Mouse (Mus musculus): ENCODE measurements around the gene Cish. TPM values are rescaled to one million over a fixed set of nuclear protein-coding genes. Genes with fewer than 3 reads are reported as not detected.

Gene Cish
- polyA plus RNA-seq, 1 experiment from 2014 or later = 18.7 TPM

GRCm38 (mm10) chr9:107307886-107308285 is 12.1 kb downstream of the Cish start:
- H3K9me3 ChIP-seq = no peaks in the 10 kb centered on the region
- peak overlapping the region; percentile 90 for H3K27ac ChIP-seq (replicated peaks)
- WGBS = 27% methylated on average over 12 of the region's 12 CpGs
- peaks cover 52% of the 10 kb centered on the region for H3K4me1 ChIP-seq
- no peaks in the 10 kb centered on the region for H3K36me3 ChIP-seq
- peak; percentile 42; the same call in 1 of the 2 replicates for ATAC-seq (ENCODE audit: extremely low read depth, insufficient number of reproducible peaks, low FRiP score, low TSS enrichment)
- no peaks in the 10 kb centered on the region for H3K27me3 ChIP-seq (replicated peaks)
- H3K4me2 ChIP-seq = peak overlapping the region; percentile 40
- H3K4me3 ChIP-seq = no peak overlapping the region
- H3K9ac ChIP-seq = peak overlapping the region; percentile 72

- ATAC-seq (ENCODE audit: extremely low read depth, insufficient number of reproducible peaks, low FRiP score, low TSS enrichment) = no peak
- no peaks in the 10 kb centered on the region for H3K36me3 ChIP-seq
- 86% methylated on average over 9 of the region's 9 CpGs for WGBS
- peak overlapping the region; percentile 72 for H3K9ac ChIP-seq
- no peaks in the 10 kb centered on the region for H3K27me3 ChIP-seq (replicated peaks)
- H3K4me1 ChIP-seq = peaks cover 51% of the 10 kb centered on the region
- H3K27ac ChIP-seq (replicated peaks) = peak overlapping the region; percentile 90
- peak overlapping the region; percentile 40; the same call in 1 of the 2 replicates for H3K4me2 ChIP-seq
- no peak overlapping the region for H3K4me3 ChIP-seq
- H3K9me3 ChIP-seq = no peaks in the 10 kb centered on the region
Observed at GRCm38 (mm10) chr9:107308346-107309000, 12.6 kb downstream of the Cish start.

DNA sequence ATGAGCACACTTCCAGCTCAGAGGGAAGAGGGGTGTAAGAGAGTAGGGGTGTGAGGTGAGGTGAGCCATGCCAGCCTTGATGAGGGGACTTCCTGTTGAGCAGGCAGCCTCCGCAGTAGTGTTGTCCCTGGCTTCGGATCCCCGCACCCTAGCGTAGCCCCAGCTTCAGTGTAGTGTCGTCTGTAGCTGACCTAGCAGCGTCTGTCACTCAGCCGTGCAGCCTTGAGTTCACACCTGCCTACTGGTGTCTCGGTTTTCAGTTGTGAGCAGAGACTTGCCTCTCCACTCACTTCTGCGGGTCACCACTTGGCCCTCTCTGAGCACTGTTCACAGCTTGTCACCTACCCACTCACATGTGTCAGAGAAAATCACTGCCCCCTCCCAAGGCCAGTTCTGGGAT is 13.3 kb downstream of the Cish start:
- Histone ChIP-seq H3K4me1 (peaks cover 52% of the 10 kb centered on the region), H3K9ac (no peak overlapping the region), H3K4me2 (no peak overlapping the region), H3K9me3 (no peaks in the 10 kb centered on the region), H3K27ac (replicated peaks) (0 out of 2 replicates have a peak overlapping the region, but pooled peaks have one; percentile 8), H3K27me3 (replicated peaks) (no peaks in the 10 kb centered on the region), H3K4me3 (no peak overlapping the region), H3K36me3 (no peaks in the 10 kb centered on the region)
- ATAC-seq (ENCODE audit: extremely low read depth, insufficient number of reproducible peaks, low FRiP score, low TSS enrichment) = no peak
- WGBS = 58% methylated on average over 9 of the region's 9 CpGs

GRCm38 (mm10) chr9:107309600-107309999 is 13.8 kb downstream of the Cish start:
- WGBS = 50% methylated on average over 5 of the region's 5 CpGs

DNA sequence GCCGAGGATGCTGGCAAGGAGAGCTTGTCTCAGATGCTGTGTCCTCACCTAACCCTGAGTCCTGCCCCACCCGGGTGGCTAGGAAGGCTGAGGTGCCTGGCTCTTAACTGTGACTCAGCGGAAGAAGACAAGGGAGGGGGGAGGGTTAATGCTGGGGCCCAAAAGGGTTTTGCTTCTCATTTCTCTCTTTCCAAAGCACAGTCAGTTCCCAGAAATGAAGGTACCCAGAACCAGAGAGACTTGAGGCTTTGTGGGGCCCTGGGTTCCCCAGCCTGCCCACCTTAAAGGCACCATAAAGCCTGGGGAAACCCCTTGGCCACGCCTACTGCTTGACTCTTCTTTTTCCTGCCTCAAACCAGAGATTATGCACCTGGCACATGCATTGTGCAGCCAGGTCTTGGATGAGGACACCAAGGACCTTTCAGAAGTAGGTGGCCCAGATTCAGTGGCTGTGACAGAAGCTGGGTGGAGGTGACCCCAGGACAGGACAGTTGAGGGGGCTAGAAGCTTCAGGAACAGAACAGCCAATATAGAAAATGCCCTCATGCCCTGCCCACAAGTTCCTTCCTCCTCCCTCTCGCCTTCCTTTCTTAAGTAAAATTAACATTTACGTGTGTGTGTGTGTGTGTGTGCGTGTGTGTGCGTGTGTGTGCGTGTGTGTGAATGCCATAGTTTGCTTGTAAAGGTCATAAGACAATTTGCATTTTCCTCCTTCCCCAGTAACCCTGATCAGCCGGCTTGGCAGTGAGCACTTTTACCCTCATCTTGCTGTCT is 17.2 kb downstream of the Cish start:
- Histone ChIP-seq H3K9me3 (no peaks in the 10 kb centered on the region), H3K9ac (no peak overlapping the region; the same call in 1 of the 2 replicates), H3K4me3 (no peak overlapping the region), H3K36me3 (no peaks in the 10 kb centered on the region), H3K4me1 (peaks cover 26% of the 10 kb centered on the region), H3K27ac (replicated peaks) (no peak overlapping the region), H3K27me3 (replicated peaks) (no peaks in the 10 kb centered on the region), H3K4me2 (no peak overlapping the region; the same call in 1 of the 2 replicates)
- ATAC-seq (ENCODE audit: extremely low read depth, insufficient number of reproducible peaks, low FRiP score, low TSS enrichment) = no peak
- 55% methylated on average over 10 of the region's 10 CpGs for WGBS

More at GRCm38 (mm10) chr9:107309600-107309999, 13.8 kb downstream of the Cish start:
- Histone ChIP-seq H3K4me3 (no peak overlapping the region), H3K27me3 (replicated peaks) (no peaks in the 10 kb centered on the region), H3K9me3 (no peaks in the 10 kb centered on the region), H3K9ac (no peak overlapping the region), H3K36me3 (no peaks in the 10 kb centered on the region), H3K27ac (replicated peaks) (0 out of 2 replicates have a peak overlapping the region, but pooled peaks have one; percentile 1), H3K4me2 (no peak overlapping the region), H3K4me1 (peaks cover 52% of the 10 kb centered on the region)
- no peak for ATAC-seq (ENCODE audit: extremely low read depth, insufficient number of reproducible peaks, low FRiP score, low TSS enrichment)

- H3K9ac ChIP-seq = no peak overlapping the region
- no peak for ATAC-seq (ENCODE audit: extremely low read depth, insufficient number of reproducible peaks, low FRiP score, low TSS enrichment)
- peaks cover 17% of the 10 kb centered on the region for H3K4me1 ChIP-seq
- 55% methylated on average over 3 of the region's 3 CpGs for WGBS
- no peak overlapping the region for H3K4me3 ChIP-seq
- H3K36me3 ChIP-seq = no peaks in the 10 kb centered on the region
- H3K9me3 ChIP-seq = no peaks in the 10 kb centered on the region
- H3K4me2 ChIP-seq = no peak overlapping the region
- H3K27ac ChIP-seq (replicated peaks) = no peak overlapping the region
- H3K27me3 ChIP-seq (replicated peaks) = no peaks in the 10 kb centered on the region
Observed at GRCm38 (mm10) chr9:107313926-107314325, 18.1 kb downstream of the Cish start.

DNA sequence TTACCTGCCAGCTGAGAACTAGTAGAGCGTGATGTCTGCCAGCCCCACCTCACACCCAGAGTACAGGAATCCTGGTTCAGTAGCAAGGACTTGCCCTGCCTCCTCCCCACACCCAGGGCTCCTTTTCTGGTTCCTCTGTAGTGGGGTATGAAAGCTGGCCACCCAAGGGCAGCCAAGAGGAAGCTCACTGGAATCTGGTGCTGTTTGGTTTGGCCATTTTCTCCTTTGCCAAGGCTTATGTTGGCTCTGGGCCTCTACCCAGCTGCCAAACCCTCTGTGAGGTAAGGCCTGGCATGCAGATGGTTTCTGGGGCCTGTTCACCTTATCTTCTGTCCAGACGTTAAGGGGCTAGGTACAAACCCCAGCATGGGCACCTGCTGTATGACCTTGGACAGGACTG is 20.0 kb downstream of the Cish start:
- no peak overlapping the region for H3K4me2 ChIP-seq
- H3K27ac ChIP-seq (replicated peaks) = no peak overlapping the region
- no peaks in the 10 kb centered on the region for H3K36me3 ChIP-seq
- peaks cover 14% of the 10 kb centered on the region for H3K4me1 ChIP-seq
- ATAC-seq (ENCODE audit: extremely low read depth, insufficient number of reproducible peaks, low FRiP score, low TSS enrichment) = no peak
- no peaks in the 10 kb centered on the region for H3K27me3 ChIP-seq (replicated peaks)
- WGBS = 69% methylated on average over 2 of the region's 2 CpGs
- H3K4me3 ChIP-seq = no peak overlapping the region
- H3K9me3 ChIP-seq = no peaks in the 10 kb centered on the region
- no peak overlapping the region for H3K9ac ChIP-seq

- H3K4me3 ChIP-seq = no peak overlapping the region
- no peak for ATAC-seq (ENCODE audit: extremely low read depth, insufficient number of reproducible peaks, low FRiP score, low TSS enrichment)
Observed at GRCm38 (mm10) chr9:107322461-107323050, 26.7 kb downstream of the Cish start.

GRCm38 (mm10) chr9:107323558-107323957 is 27.7 kb downstream of the Cish start:
- H3K9ac ChIP-seq = no peak overlapping the region
- no peaks in the 10 kb centered on the region for H3K27me3 ChIP-seq (replicated peaks)
- WGBS = 37% methylated on average over 6 of the region's 6 CpGs
- H3K4me2 ChIP-seq = no peak overlapping the region
- H3K4me1 ChIP-seq = peaks cover 39% of the 10 kb centered on the region
- no peaks in the 10 kb centered on the region for H3K9me3 ChIP-seq
- H3K4me3 ChIP-seq = no peak overlapping the region
- no peak for ATAC-seq (ENCODE audit: extremely low read depth, insufficient number of reproducible peaks, low FRiP score, low TSS enrichment)
- 0 out of 2 replicates have a peak, but pooled peaks cover 8% of the 10 kb centered on the region for H3K36me3 ChIP-seq
- H3K27ac ChIP-seq (replicated peaks) = peak overlapping the region; percentile 42

More at GRCm38 (mm10) chr9:107322461-107323050, 26.7 kb downstream of the Cish start:
- no peak overlapping the region for H3K9ac ChIP-seq
- no peaks in the 10 kb centered on the region for H3K27me3 ChIP-seq (replicated peaks)
- 67% methylated on average over 8 of the region's 8 CpGs for WGBS
- H3K36me3 ChIP-seq = no peaks in the 10 kb centered on the region
- peaks cover 36% of the 10 kb centered on the region for H3K4me1 ChIP-seq
- no peaks in the 10 kb centered on the region for H3K9me3 ChIP-seq
- no peak overlapping the region for H3K27ac ChIP-seq (replicated peaks)
- H3K4me2 ChIP-seq = no peak overlapping the region

DNA sequence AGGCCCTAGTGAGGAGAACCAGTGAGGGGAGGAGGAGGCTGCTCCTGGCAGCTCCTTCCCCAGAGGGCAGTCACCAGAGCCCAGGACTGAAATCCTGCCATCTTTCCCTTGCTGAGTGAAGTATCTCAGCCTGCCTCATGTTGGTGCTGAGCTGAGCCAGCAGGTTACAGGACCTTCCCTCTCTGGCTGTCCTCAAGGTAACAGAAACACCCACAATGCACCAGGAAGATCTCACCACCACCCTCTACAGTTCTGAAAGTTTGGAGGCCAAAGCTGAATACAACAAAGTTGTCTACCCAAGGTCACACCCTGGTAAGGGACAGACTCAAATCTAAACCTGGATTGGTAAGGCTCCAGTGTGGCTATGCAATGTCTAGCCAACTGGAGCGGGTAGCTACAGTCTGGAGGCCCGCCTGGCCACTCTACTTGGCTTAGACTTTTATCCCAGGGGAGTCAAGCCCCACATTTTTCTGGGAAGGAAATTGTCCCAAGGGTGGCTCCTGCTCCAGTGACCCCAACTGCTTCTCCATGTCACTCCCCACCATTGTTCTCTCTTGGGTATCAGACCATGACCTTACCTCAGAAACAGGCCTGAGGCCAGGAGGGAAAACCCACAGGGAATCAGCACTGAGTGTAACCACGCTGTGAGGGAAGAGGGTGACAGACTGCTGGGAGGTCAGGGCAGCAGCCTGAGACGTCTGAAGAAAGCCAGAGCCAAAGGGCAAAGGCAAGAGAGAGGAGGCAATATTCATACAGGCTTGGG is 29.2 kb downstream of the Cish start:
- Histone ChIP-seq H3K9me3 (no peaks in the 10 kb centered on the region), H3K27me3 (replicated peaks) (no peaks in the 10 kb centered on the region), H3K4me1 (peaks cover 39% of the 10 kb centered on the region), H3K36me3 (0 out of 2 replicates have a peak, but pooled peaks cover 8% of the 10 kb centered on the region), H3K4me3 (no peak overlapping the region), H3K9ac (no peak overlapping the region), H3K4me2 (no peak overlapping the region), H3K27ac (replicated peaks) (no peak overlapping the region)
- no peak for ATAC-seq (ENCODE audit: extremely low read depth, insufficient number of reproducible peaks, low FRiP score, low TSS enrichment)
- WGBS = 55% methylated on average over 4 of the region's 4 CpGs

DNA sequence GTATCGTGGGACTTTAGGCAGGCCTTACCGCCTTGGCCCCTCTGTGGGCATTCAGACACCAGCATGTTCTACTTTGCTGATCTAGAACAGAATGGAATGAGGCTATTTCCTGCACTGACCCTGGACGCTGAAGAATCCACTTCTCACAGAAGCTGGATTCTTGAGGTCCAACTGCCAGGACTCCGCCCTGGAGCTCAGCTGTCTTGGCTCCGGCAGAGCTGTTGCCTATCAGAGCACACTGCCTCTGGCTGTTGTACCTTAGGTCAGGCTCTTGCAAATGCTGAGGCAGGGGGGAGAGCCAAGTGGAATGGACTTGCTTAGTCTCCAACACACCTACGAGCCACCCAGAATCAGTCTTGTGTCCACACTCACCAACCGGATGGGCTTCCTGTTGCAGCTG is 30.1 kb downstream of the Cish start:
- WGBS = 71% methylated on average over 7 of the region's 7 CpGs
- Histone ChIP-seq H3K36me3 (0 out of 2 replicates have a peak, but pooled peaks cover 8% of the 10 kb centered on the region), H3K27ac (replicated peaks) (no peak overlapping the region; the same call in 1 of the 2 replicates), H3K27me3 (replicated peaks) (no peaks in the 10 kb centered on the region), H3K4me2 (no peak overlapping the region), H3K9ac (no peak overlapping the region), H3K4me1 (peaks cover 39% of the 10 kb centered on the region), H3K9me3 (no peaks in the 10 kb centered on the region), H3K4me3 (no peak overlapping the region)
- no peak for ATAC-seq (ENCODE audit: extremely low read depth, insufficient number of reproducible peaks, low FRiP score, low TSS enrichment)
